Mouse (Mus musculus) Patski (cell line): ENCODE results near the gene Olfr506. TPM values are rescaled to one million over a fixed set of nuclear protein-coding genes. Genes with fewer than 3 reads are reported as not detected.
"Not testable (repeated sequence)": the region's sequence is repeated elsewhere in the genome, so short reads cannot be mapped to it uniquely, and the experiment has no call there.

Experiments used
- ATAC-seq: fragments of 100-300 bp; one replicate; pipeline ENCODE4 v1.8.0; 2021
- CTCF ChIA-PET: fragments of 350-600 bp; sonication (Branson Sonifier 250); formaldehyde crosslinking; loops from one replicate; lab custom pipeline; 2022; ENCODE audit warnings: inconsistent platforms; lab: Charles Lee
- POLR2A ChIA-PET: fragments of 350-600 bp; sonication (Branson Sonifier 250); formaldehyde crosslinking; loops from one replicate; lab custom pipeline; 2022; ENCODE audit warnings: antibody characterized with exemption, inconsistent platforms; lab: Charles Lee
- DNase-seq: peaks from one replicate; pipeline ENCODE4 v3.0.0-alpha.2; 2011; ENCODE audit warnings: low read depth, low spot score
- H3K27me3 ChIP-seq: fragments of 371-371 bp; one replicate; pipeline ENCODE4 v1.5.1; 2021
- CTCF ChIP-seq: fragments of 100-300 bp; IDR thresholded peaks from one replicate; pipeline ENCODE4 v1.5.1; 2021
- in situ Hi-C: fragments of 300-500 bp; cut with MboI; formaldehyde crosslinking; loops from 3 replicates; pipeline ENCODE4 v1.11.1; 2018; ENCODE audit warnings: low pct_unique_long_range_greater_than_20kb, mixed read lengths
- polyA plus RNA-seq: library from polyadenylated mRNA; unstranded; gene quantifications from one replicate; pipeline ENCODE4 v1.2.3, GENCODE M21; 2021

Gene Olfr506
- not detected for polyA plus RNA-seq

DNA sequence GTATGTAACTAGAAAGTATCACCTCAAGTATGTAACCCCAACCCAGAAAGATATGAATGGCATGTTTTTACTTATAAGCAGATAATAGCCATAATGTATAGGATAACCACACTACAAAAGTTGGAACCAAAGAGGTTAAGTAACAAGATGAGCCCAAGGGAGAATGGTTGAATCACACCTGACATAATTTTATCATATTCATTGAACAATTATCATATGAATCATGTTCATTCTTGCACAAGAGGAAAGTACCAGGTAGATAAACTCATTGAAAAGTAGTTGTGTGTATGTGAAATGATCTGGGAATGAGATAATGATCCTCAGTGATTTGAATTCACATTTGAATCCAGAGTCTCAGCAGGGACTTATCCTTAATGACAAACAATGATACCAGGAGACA lies at the start of gene Olfr506:
Olfr506 (plus strand) TSS at position 301 of the 400 bp plus-strand sequence.
- ATAC-seq, result no peak
- no peak for DNase-seq
- H3K27me3 ChIP-seq, result no peaks in the 10 kb centered on the region
- POLR2A ChIA-PET, result no interaction called here
- CTCF ChIA-PET, result interaction anchor here (0.9 to 1.3 kb wide), 2 partner anchors 25 to 28 kb away, joined by 3 read pairs; no protein-coding TSS in a partner anchor
- no peak for TF ChIP-seq CTCF
- in situ Hi-C loops, result no loop called here

DNA sequence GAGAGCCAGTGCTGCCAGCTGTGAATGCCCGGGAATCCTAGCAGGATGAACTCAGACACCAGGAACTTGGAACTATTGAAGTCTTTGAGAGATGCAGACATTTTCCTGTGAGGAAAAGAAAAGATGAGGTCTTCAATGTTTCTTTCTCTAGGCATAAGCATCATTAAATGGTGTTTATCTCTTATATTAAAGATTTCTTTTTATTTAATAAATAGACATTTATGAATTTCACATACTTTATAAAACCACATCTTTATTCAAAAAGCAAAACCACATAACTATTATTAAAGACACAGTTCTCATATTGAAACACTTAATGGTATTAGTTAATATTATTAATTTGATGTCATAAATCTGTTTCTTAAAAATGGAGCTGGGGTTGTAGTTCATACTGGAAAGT lies 44.9 kb upstream of the Olfr506 start, which contains the start of gene Olfr504:
Olfr504 (minus strand) TSS at position 101 of the 400 bp plus-strand sequence.
- TF ChIP-seq CTCF, result no peak
- DNase-seq, result no peak
- in situ Hi-C loops, result no loop called here
- CTCF ChIA-PET, result no interaction called here
- POLR2A ChIA-PET, result no interaction called here
- no peak for ATAC-seq
- no peaks in the 10 kb centered on the region for H3K27me3 ChIP-seq

DNA sequence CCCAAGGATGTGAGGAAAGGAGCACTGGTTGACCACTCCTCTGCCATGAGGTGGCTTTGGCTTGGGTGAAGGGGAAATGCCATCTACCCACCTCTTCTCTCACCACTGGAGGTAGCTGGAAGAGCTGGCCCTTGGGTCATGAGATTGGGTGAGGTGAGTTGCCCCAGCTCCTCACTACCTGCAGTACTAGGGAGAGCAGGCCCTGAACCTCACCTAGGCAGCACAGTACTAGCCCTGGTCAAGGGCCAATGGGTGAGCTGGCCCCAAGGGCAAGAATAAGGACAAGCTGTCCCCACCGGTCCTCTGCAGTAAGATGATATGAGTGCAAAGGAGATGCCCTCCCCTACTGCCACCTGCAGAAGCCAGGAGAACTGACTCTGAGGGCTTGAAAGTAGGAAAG lies 20.8 kb upstream of the Olfr506 start:
- no peaks in the 10 kb centered on the region for H3K27me3 ChIP-seq
- in situ Hi-C loops, result no loop called here
- DNase-seq (no peak), ATAC-seq (no peak)
- CTCF ChIA-PET, result no interaction called here
- TF ChIP-seq CTCF, result no peak
- POLR2A ChIA-PET, result no interaction called here

DNA sequence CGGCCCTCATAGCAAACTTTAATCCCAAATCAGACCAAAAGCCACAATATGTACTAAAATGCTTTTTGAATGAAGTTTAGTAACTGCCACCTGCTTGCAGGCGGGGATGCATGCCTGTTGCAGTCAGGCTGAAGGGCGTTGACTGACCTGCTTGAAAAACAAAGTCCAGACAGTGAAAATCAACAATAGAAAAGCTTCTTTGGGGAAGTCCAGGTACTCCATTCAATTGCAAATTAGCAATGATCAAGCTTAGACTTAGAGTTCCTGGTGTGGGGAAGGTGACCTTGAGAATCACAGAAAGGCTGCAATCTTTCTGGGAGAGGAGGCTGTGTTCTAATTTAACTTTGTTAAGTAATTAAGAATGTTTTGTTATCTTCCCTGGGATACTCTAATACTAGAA lies 8.7 kb upstream of the Olfr506 start:
- in situ Hi-C loops, ATAC-seq, CTCF ChIA-PET, POLR2A ChIA-PET, H3K27me3 ChIP-seq, DNase-seq: not testable (repeated sequence)

DNA sequence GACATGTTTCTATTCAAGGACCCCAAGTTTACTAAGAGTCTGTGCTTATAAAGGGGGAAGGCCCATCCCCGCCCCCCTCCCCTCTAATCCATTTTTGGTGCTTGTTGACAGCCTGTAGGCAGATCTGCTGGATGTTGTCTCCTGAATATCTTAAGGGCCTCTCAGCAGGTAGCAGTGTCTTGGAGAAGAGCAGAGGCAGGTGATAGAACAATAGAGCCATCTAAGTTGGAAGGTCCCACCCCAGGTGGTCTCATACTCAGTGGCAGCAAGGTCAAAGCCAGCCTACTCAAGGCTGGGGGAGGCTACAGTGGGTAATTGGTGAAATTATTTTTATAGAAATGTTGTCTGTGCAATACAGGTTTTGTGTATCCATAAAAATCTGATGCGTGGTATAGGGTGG lies 3.5 kb downstream of the Olfr506 start:
- TF ChIP-seq CTCF, result no peak
- H3K27me3 ChIP-seq, result no peaks in the 10 kb centered on the region
- in situ Hi-C loops, result no loop called here
- DNase-seq (no peak), ATAC-seq (no peak)
- CTCF ChIA-PET, result no interaction called here
- POLR2A ChIA-PET, result no interaction called here

DNA sequence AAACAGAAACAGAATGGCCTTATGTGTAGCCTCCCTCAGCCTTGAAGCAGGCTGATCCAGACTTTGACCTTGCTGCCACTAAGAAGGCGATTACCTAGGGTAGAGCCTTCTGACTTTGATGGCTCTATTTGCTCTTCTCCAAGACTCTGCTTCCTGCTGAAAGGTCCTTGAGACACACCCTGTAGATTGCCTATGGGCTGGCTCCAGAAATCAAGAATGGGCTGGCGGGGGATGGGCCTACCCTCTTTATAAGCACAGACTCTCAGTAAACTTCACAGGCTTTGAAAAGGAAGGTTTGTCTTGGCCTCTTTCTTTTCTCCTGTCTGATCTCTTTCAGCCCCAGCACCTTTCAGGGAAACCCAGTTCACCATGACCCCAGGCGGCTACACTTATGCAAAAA lies 6.2 kb downstream of the Olfr506 start:
- POLR2A ChIA-PET, CTCF ChIA-PET, DNase-seq, ATAC-seq, H3K27me3 ChIP-seq, in situ Hi-C loops: not testable (repeated sequence)

DNA sequence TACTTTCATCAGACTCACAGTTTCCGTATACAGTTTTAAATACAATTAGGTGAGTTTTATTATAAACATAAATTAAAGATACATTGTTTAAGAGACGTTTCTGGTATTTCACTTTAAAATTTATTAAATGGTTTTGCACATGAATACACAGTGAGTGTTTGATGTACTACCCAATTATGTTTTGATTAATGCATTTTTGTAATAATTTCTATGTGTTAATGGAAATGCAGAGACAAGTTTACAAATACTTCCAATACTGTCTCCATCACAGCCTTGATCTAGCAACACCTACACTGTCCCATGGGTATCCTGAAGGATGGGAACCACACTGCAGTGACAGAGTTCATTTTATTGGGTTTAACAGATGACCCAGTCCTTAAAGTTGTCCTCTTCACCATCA lies 10.9 kb downstream of the Olfr506 start, which contains the start of gene Olfr507:
Olfr507 (plus strand) TSS at position 301 of the 400 bp plus-strand sequence.
- in situ Hi-C loops, result no loop called here
- ATAC-seq (no peak), DNase-seq (no peak)
- CTCF ChIA-PET, result no interaction called here
- no peaks in the 10 kb centered on the region for H3K27me3 ChIP-seq
- POLR2A ChIA-PET, result no interaction called here
- TF ChIP-seq CTCF, result no peak

DNA sequence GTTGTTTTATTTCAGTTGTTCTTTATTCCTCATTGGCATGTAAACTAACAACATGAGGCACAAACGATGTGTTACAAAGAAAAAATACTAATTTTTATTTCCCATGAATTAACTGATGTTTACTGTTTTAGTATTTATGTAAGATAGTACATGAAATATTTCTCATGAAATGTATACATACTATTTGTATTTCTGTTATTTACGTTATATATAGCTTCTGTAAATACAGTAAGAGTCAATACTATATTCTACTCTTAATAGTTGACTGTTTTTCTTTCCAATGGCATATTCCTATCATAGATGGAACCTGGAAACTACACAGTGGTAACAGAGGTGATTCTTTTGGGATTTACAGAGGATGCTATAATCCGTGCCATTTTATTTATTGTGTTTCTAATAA lies 19.1 kb downstream of the Olfr506 start, which contains the start of gene Olfr508:
Olfr508 (plus strand) TSS at position 301 of the 400 bp plus-strand sequence.
- POLR2A ChIA-PET, result no interaction called here
- DNase-seq, result no peak

DNA sequence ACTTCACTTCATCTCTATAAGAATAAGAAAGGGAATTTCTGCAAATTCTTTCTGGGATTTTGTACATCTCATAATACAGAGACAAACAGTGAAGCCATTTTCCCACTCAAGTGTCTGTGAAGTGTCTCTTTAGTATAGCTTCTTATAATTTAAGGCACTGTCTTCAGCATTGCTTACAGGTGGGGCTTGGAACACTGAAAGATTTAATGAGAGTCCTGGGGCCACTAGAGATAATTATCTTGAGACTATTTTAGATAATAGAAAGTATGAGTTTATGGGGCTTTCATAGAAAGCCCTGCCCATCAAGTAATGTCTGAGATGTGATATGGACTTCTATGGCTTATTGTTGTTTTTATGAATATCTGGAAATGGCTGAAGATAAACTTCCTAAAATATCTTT lies 41.2 kb downstream of the Olfr506 start, which contains the start of gene Olfr509:
Olfr509 (minus strand) TSS at position 101 of the 400 bp plus-strand sequence.
- in situ Hi-C loops, result no loop called here
- no peaks in the 10 kb centered on the region for H3K27me3 ChIP-seq
- DNase-seq, result no peak
- CTCF ChIA-PET, result no interaction called here
- no peak for ATAC-seq
- no peak for TF ChIP-seq CTCF
- POLR2A ChIA-PET, result no interaction called here

More for the DNA sequence above, 19.1 kb downstream of the Olfr506 start, which contains the start of gene Olfr508:
- no peak for ATAC-seq
- in situ Hi-C loops, result loop anchor here (25.0 kb wide), 1 partner anchor 108 kb away; no protein-coding TSS in a partner anchor
- no peak for TF ChIP-seq CTCF
- no peaks in the 10 kb centered on the region for H3K27me3 ChIP-seq
- CTCF ChIA-PET, result no interaction called here

DNA sequence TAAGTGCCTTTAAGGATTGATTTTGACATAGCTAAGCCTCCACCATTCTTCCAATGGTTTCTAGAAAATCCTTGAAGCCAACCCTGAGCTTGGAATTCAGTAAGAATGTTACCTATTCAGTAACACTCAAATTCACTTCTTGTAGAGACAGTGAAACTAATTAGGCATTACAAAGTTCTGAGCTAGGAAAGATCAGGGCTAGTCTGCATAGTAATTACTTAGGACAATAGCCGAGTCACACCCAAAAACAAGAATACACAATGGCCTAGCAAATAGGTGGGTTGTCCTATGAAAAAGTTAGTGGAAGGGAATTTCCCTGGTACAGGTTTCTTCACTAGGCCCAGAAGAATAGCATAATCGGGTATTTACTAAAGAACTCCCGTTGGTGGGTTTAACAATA lies 51.8 kb downstream of the Olfr506 start:
- ChIA-PET POLR2A (no interaction called here), CTCF (no interaction called here)
- in situ Hi-C loops, result no loop called here
- TF ChIP-seq CTCF, result no peak
- DNase-seq (no peak), ATAC-seq (no peak)
- no peaks in the 10 kb centered on the region for H3K27me3 ChIP-seq

Other genes with a start within 250 kb of the Olfr506 start
- not detected for gene Olfr494, start 245.5 kb upstream of the Olfr506 start, polyA plus RNA-seq
- gene Olfr495, start 217.6 kb upstream of the Olfr506 start, polyA plus RNA-seq, result not detected
- gene Olfr497, start 190.4 kb upstream of the Olfr506 start, polyA plus RNA-seq, result not detected
- not detected for gene Olfr498, start 145.5 kb upstream of the Olfr506 start, polyA plus RNA-seq
- not detected for gene Olfr502, start 85.7 kb upstream of the Olfr506 start, polyA plus RNA-seq
- not detected for gene Olfr503, start 66.3 kb upstream of the Olfr506 start, polyA plus RNA-seq
- gene Olfr504, start 45.0 kb upstream of the Olfr506 start, polyA plus RNA-seq, result not detected
- gene Olfr507, start 11.0 kb downstream of the Olfr506 start, polyA plus RNA-seq, result not detected
- not detected for gene Olfr508, start 19.2 kb downstream of the Olfr506 start, polyA plus RNA-seq
- gene Olfr509, start 41.1 kb downstream of the Olfr506 start, polyA plus RNA-seq, result not detected
- gene Olfr510, start 55.6 kb downstream of the Olfr506 start, polyA plus RNA-seq, result not detected
- not detected for gene Olfr512, start 102.5 kb downstream of the Olfr506 start, polyA plus RNA-seq
- gene Olfr513, start 140.2 kb downstream of the Olfr506 start, polyA plus RNA-seq, result not detected
- gene Olfr514, start 215.2 kb downstream of the Olfr506 start, polyA plus RNA-seq, result not detected
- gene Olfr516, start 239.7 kb downstream of the Olfr506 start, polyA plus RNA-seq, result not detected